Mouse (Mus musculus): ENCODE data around the gene Cacnb4. TPM values are rescaled to one million over a fixed set of nuclear protein-coding genes. Genes with fewer than 3 reads are reported as not detected.

Gene Cacnb4
- polyA plus RNA-seq, 1 experiment from 2014 or later = 10.4 TPM

DNA sequence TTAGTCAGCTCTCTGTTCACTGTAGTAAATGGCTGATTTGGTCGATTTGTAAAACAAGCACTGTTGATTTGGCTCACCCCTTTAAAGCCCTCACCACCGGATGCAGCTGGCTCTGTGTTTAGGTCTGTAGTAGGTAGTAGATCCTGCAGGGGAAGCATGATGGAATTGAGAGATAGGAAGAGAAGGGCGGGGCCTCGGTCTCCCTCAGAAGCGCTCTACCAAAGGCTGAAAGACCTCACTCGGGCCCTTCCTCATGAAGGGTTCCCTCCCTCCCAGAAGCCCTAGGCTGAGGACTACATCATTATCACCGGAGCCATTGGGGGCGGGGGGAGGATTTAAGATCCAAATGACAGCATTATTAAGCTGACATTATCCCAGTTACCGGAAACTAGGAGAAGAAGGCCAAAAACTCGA is 297.8 kb downstream of the Cacnb4 start:
- 73% methylated on average over 10 of the region's 10 CpGs for WGBS
- no peak for ATAC-seq
- H3K4me2 ChIP-seq (replicated peaks) = no peak overlapping the region

GRCm38 (mm10) chr2:52378448-52378804 is 298.2 kb downstream of the Cacnb4 start, which contains the start of gene Neb:
TSS of gene Neb (minus strand) at chr2:52378474.
- Histone ChIP-seq H3K9ac (replicated peaks) (no peak within 1 kb of the TSS), H3K4me3 (replicated peaks) (no peak within 1 kb of the TSS), H3K4me1 (replicated peaks) (no peaks in the 10 kb centered on the region), H3K36me3 (no peaks in the 10 kb centered on the region), H3K4me2 (replicated peaks) (no peak within 1 kb of the TSS), H3K27me3 (no peaks in the 10 kb centered on the region), H3K27ac (no peak within 1 kb of the TSS), H3K9me3 (no peaks in the 10 kb centered on the region)
- ATAC-seq = no peak
- WGBS = 54% methylated on average over 7 of the region's 7 CpGs

More for the DNA sequence above, 297.8 kb downstream of the Cacnb4 start:
- Histone ChIP-seq H3K4me1 (replicated peaks) (no peaks in the 10 kb centered on the region), H3K27me3 (no peaks in the 10 kb centered on the region), H3K36me3 (no peaks in the 10 kb centered on the region), H3K9ac (replicated peaks) (no peak overlapping the region), H3K9me3 (no peaks in the 10 kb centered on the region), H3K4me3 (replicated peaks) (no peak overlapping the region), H3K27ac (no peak overlapping the region)

Other genes with a start within 250 kb of the Cacnb4 start
- gene Stam2, start 65.5 kb upstream of the Cacnb4 start, polyA plus RNA-seq (2015; fragmentation: Nextera tagmentation; extraction: Ambion mirVana) = 40.4 and 42.2 TPM in 2 replicates
- gene Fmnl2, start 181.0 kb upstream of the Cacnb4 start, polyA plus RNA-seq (2015; fragmentation: Nextera tagmentation; extraction: Ambion mirVana) = 13.2 TPM in 2 replicates

Measured in midbrain, embryonic 13.5 days (tissue).